Mouse (Mus musculus) gastrocnemius, postnatal 25 days (tissue): ENCODE measurements around the gene Cybc1. TPM values are rescaled to one million over a fixed set of nuclear protein-coding genes. Genes with fewer than 3 reads are reported as not detected.

Experiments
- DNase-seq: peaks from one replicate; pipeline ENCODE4 v3.0.0; 2022
- total RNA-seq, 2 experiments: library from RNA; stranded (reverse); gene quantifications; 1 replicate in 1 of 2; 2 replicates in 1 of 2; pipeline ENCODE4 v1.2.3; 2021

The Cybc1 gene
- total RNA-seq, 2 experiments from 2014 or later: 3.0 to 3.6 TPM

DNA sequence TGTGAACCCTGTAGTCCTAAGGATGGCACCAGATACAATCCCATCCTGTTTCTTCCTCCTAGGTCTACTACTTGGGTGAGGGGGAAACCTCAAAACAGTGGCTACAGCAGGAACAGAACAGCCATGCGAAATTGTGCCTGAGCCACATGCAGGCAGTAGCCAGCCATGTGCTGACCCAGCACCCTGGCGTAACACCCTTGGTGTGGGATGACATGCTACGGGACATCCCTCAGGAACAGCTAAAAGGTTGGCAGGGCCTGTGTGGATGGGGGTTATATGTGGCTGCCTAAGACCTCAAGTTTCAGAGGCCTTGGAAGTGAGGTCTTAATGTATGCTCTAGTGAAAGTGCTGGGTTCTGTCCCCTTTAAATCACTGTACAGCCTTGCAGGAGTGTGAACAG, 12.3 kb downstream of the Cybc1 start:
- DNase-seq: peak; percentile 37

DNA sequence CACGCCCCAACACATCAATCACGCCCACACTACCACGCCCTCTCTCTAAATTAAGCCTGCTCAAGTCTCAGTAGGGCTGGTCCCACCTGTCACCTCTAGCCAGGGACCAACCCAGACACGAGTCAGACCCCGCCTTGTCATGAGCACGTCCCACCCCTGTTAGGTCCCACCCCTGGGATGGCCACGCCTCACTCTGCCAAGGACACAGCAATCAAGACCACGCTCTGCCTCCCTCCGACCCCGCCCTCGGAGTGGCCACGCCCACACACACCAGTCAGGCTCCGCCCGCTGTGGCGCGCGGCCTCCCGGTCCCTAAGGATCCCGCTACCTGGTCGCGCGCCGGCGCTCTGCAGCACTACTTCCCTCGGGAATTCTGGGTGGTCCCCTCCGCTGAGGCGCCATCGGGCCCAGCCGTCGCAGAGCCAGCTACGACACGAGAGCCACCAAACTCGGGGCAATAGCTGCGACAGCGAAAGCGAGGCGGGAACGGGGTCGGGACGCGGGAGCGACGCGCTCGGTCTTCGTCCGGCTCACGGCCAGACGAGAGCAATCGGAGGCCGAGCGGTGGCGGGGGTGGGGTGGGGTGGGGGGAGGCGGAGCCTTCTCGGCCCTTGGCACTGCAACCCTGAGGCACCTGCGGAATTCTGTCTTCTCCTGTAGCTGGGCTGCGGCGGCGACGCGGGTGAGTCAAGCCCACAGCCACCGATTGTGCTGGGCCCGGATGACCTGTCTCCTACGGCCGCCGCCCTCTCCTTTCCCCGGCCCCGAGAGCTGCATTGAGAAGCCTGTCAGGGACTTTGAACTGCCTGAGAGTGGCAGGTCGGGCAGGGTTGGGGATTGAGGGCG, 24.7 kb downstream of the Cybc1 start, which contains the start of the genes Hexdc and Ogfod3:
TSS of gene Hexdc (plus strand) at position 273 of the 846 bp plus-strand sequence.
TSS of gene Ogfod3 (minus strand) at position 551 of the 846 bp plus-strand sequence.
- DNase-seq: peak; percentile 94

DNA sequence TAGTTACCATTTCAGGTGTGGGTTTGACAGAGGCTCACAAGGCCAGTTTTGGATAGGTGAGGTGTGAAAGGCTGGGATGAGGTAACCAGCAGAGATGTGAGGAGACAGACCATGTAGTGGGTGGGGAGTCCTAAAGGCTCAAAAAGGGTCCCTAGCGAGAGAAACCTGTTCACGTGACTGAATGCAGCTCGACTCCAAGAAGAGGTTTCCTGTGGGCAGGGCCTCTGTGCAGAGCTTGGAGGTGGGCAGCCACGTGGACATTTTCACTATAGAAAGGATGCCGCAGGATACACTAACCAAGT, 25.3 kb downstream of the Cybc1 start:
- DNase-seq: no peak

DNA sequence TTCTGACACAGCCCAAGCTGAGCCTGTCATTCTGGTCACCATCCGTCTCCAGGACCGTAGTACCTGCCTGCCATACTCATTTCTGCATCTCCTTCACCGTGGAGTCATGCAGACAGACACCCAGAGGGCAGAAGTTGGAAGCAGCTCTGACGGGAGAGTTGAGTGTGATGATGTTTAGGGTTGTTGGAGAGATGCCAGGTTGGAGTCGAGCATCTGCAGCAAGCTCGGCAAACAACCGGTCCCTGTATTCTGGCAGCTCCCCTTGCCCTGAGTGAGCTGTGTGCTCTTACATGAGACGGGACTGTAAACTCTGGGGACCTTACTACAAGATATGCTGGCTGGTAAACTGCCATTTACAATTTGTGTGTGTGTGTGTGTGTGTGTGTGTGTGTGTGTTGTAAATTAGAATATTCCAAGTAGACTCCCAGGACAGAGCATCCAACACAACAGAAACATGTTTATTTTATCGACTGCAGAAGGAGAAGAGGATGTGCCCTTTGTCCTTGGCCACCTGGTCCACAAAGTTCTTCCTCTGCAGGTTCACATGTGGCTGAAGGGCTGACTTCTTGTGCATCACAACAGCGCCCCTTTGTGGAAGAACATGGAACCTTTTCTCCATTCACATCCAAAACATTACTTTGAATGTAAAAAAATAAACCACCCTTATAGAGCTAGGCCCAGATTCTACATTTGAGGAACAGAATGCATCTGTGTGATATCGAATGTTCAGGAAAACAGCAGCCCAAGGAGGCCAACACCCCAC, 27.5 kb downstream of the Cybc1 start:
- DNase-seq: no peak

DNA sequence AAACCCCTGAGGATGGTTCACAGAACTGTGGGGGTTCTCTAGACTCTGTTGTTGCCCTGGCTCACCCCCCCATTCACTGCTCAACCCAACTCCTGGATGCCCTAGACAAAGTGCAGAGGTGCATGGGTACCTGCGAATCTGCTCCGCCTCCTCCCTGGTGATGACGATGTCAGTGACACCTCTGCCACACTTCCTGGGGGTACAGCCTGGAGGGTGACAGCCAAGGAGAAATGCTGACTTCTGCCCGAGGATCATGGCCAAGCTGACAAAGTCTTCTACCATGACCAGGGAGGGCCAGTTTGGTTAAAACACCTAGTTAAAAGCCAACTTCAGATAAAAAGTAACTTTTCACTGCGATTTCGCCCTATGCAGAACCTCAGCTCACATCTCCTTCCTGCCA, 28.3 kb downstream of the Cybc1 start:
- DNase-seq: no peak

GRCm38 (mm10) chr11:121199851-121200250, 29.3 kb downstream of the Cybc1 start:
- DNase-seq: no peak

DNA sequence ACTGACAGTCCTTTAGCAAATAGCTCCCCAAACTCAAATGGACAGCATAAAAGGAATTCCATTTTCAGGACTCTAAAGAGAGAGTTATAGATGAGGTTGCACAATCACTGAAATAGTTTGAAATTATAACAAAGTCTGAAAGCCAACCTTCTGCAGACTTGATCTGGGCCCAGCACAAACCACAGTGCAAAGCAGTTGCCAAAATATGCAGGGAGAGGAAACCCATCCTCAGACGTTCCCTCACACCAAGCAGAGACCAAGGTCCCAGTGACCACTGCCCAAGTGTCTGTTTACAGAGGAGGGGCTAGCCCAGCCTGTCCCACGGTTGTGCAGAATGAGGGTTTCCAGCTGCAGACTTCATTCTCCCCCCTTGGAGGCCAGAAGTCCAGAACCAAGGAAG, 30.5 kb downstream of the Cybc1 start:
- no peak for DNase-seq

- DNase-seq: no peak
Observed at GRCm38 (mm10) chr11:121193415-121193814, 35.7 kb downstream of the Cybc1 start.

- no peak for DNase-seq
Observed at GRCm38 (mm10) chr11:121192742-121193141, 36.4 kb downstream of the Cybc1 start.

- peak; percentile 26 for DNase-seq
Observed at GRCm38 (mm10) chr11:121189681-121190080, 39.4 kb downstream of the Cybc1 start.

GRCm38 (mm10) chr11:121176285-121177270, 52.5 kb downstream of the Cybc1 start:
- DNase-seq: no peak

- DNase-seq: no peak
Observed at GRCm38 (mm10) chr11:121174234-121174633, 54.9 kb downstream of the Cybc1 start.

DNA sequence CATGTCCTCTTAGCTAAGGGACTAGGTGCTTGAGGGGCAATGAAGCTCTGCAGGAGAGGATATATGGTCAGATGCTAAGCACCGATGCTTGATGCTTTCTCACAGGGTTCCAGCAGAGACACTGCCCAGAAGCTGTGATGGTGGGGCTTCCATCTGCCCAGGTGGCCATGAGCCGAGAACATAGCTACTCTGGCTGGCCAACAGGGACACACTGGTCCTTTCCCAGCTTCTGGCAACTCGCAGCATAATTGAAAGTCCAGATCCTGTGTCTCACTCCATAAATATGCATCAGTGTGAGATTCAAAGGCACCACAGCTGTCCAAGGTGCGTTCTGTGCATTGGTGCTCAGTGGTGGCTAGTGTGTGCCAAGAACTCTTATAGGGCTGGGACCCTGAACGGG, 55.9 kb downstream of the Cybc1 start:
- DNase-seq: peak; percentile 70

Other genes starting within 250 kb of the Cybc1 start
- 10 to 100 TPM; 45.8 to 52.6 TPM for gene Csnk1d, start 238.0 kb downstream of the Cybc1 start, total RNA-seq
- gene Cd7, start 189.9 kb downstream of the Cybc1 start, total RNA-seq: not detected
- gene Sectm1b, start 165.8 kb downstream of the Cybc1 start, total RNA-seq: not detected
- not detected for gene Sectm1a, start 148.1 kb downstream of the Cybc1 start, total RNA-seq
- gene Tex19.2, start 110.6 kb downstream of the Cybc1 start, total RNA-seq: not detected
- gene Tex19.1, start 83.2 kb downstream of the Cybc1 start, total RNA-seq: not detected
- gene Uts2r, start 69.1 kb downstream of the Cybc1 start, total RNA-seq: 1 to 10 TPM in 1 of 2 experiments, under 1 TPM in 1; 0.35 to 1.1 TPM
- 1 to 10 TPM; 4.8 to 6.9 TPM for gene Hexdc, start 24.9 kb downstream of the Cybc1 start, total RNA-seq
- gene Ogfod3, start 24.6 kb downstream of the Cybc1 start, total RNA-seq: 10 to 100 TPM; 11.5 to 11.6 TPM
- 10 to 100 TPM; 78.0 to 90.7 TPM for gene Narf, start 7.9 kb upstream of the Cybc1 start, total RNA-seq
- gene Foxk2, start 30.7 kb upstream of the Cybc1 start, total RNA-seq: 10 to 100 TPM; 20.1 to 27.1 TPM
- gene Wdr45b, start 125.1 kb upstream of the Cybc1 start, total RNA-seq: 10 to 100 TPM; 17.9 to 18.4 TPM
- gene Rab40b, start 158.9 kb upstream of the Cybc1 start, total RNA-seq: 10 to 100 TPM; 10.4 to 11.6 TPM
- gene Fn3krp, start 192.1 kb upstream of the Cybc1 start, total RNA-seq: 1 to 10 TPM; 3.5 to 4.4 TPM
- 10 to 100 TPM; 12.2 to 13.8 TPM for gene Fn3k, start 205.6 kb upstream of the Cybc1 start, total RNA-seq
- 10 to 100 TPM; 10.2 to 12.5 TPM for gene Tbcd, start 222.6 kb upstream of the Cybc1 start, total RNA-seq